Mouse (Mus musculus) lung, postnatal 0 days (tissue): Measurements from ENCODE around the gene Gpr83. TPM values are rescaled to one million over a fixed set of nuclear protein-coding genes. Genes with fewer than 3 reads are reported as not detected.

Source experiments
- ATAC-seq: fragments of 200-750 bp; cut with Nextera tagmentation; 2 replicates; pipeline ENCODE4 v1.8.0; 2017; ENCODE audit warnings: moderate library complexity
- DNase-seq: peaks from one replicate; pipeline ENCODE4 v3.0.0-alpha.2; 2016; ENCODE audit warnings: low spot score
- H3K27ac ChIP-seq: fragments of 300-500 bp; sonication (generic); 2 replicates; pipeline ENCODE4 v1.5.1; 2014; ENCODE audit warnings: antibody characterized with exemption, mild to moderate bottlenecking, low read length, mixed read lengths
- H3K27me3 ChIP-seq: fragments of 300-500 bp; sonication (generic); replicated peaks from 2 replicates; pipeline ENCODE4 v1.6.1; 2014; ENCODE audit warnings: low read length, mixed read lengths; ENCODE audit not compliant: insufficient read depth
- H3K36me3 ChIP-seq: fragments of 300-500 bp; sonication (generic); 2 replicates; pipeline ENCODE4 v1.6.1; 2014; ENCODE audit warnings: low read length, mixed read lengths; ENCODE audit not compliant: insufficient read depth
- H3K4me1 ChIP-seq: fragments of 300-500 bp; sonication (generic); 2 replicates; pipeline ENCODE4 v1.6.1; 2014; ENCODE audit warnings: antibody characterized with exemption, low read depth, low read length, mixed read lengths; ENCODE audit not compliant: insufficient read depth
- H3K4me2 ChIP-seq: fragments of 300-500 bp; sonication (generic); replicated peaks from 2 replicates; pipeline ENCODE4 v1.6.1; 2014; ENCODE audit warnings: low read depth, mild to moderate bottlenecking, low read length, moderate library complexity, mixed read lengths
- H3K4me3 ChIP-seq: fragments of 300-500 bp; sonication (generic); 2 replicates; pipeline ENCODE4 v1.5.1; 2014; ENCODE audit warnings: low read depth, low read length
- H3K9ac ChIP-seq: fragments of 300-500 bp; sonication (generic); replicated peaks from 2 replicates; pipeline ENCODE4 v1.6.1; 2014; ENCODE audit warnings: low read depth, mild to moderate bottlenecking
- H3K9me3 ChIP-seq: fragments of 300-500 bp; sonication (generic); 2 replicates; pipeline ENCODE4 v1.6.1; 2016; ENCODE audit warnings: low read length, mixed read lengths
- CTCF ChIP-seq: IDR thresholded peaks from 2 replicates; pipeline ENCODE4 v1.5.1; 2016; ENCODE audit warnings: antibody characterized with exemption, mild to moderate bottlenecking
- EP300 ChIP-seq: IDR thresholded peaks from 2 replicates; pipeline ENCODE4 v1.6.1; 2016; ENCODE audit warnings: antibody characterized with exemption, mild to moderate bottlenecking, control low read depth
- WGBS: fragments of 180-500 bp; shearing (Covaris S2); extraction: QIAGEN DNeasy Blood & Tissue Kit; methylation state at CpG from one replicate; pipeline ENCODE4 v1.1.7; 2014; 5-methylcytosine and 5-hydroxymethylcytosine counted together
- polyA plus RNA-seq: library from polyadenylated mRNA; unstranded; fragments of >200 nt; fragmentation: Nextera tagmentation; extraction: Ambion mirVana; gene quantifications from 2 replicates; pipeline ENCODE4 v1.2.1, GENCODE M21; 2015

Gpr83 gene
- polyA plus RNA-seq, 1 experiment from 2014 or later, result 0.05 TPM

GRCm38 (mm10) chr9:14918825-14919668, 59.0 kb downstream of the Gpr83 start:
- no peaks in the 10 kb centered on the region for H3K36me3 ChIP-seq
- 50% methylated on average over 5 of the region's 5 CpGs for WGBS
- TF ChIP-seq EP300 (no peak), CTCF (no peak)
- H3K27me3 ChIP-seq, result no peaks in the 10 kb centered on the region
- ATAC-seq (no peak), DNase-seq (no peak)
- no peak overlapping the region for H3K9ac ChIP-seq
- H3K4me2 ChIP-seq, result no peak overlapping the region
- no peaks in the 10 kb centered on the region for H3K4me1 ChIP-seq
- no peak overlapping the region for H3K27ac ChIP-seq
- H3K9me3 ChIP-seq, result no peaks in the 10 kb centered on the region
- no peak overlapping the region for H3K4me3 ChIP-seq

Other genes with a start within 250 kb of the Gpr83 start
- 12.9 and 14.3 TPM in 2 replicates for gene Amotl1, start 215.2 kb upstream of the Gpr83 start, polyA plus RNA-seq
- gene Piwil4, start 119.5 kb upstream of the Gpr83 start, polyA plus RNA-seq, result 9.1 and 9.8 TPM in 2 replicates
- gene Fut4, start 107.8 kb upstream of the Gpr83 start, polyA plus RNA-seq, result 6.1 and 7.8 TPM in 2 replicates
- gene 1700012B09Rik, start 89.2 kb upstream of the Gpr83 start, polyA plus RNA-seq, result 11.9 and 12.5 TPM in 2 replicates
- gene Mre11a, start 75.6 kb upstream of the Gpr83 start, polyA plus RNA-seq, result 4.7 and 8.1 TPM in 2 replicates
- 19.7 and 21.4 TPM in 2 replicates for gene Ankrd49, start 75.4 kb upstream of the Gpr83 start, polyA plus RNA-seq
- gene Izumo1r, start 43.7 kb downstream of the Gpr83 start, polyA plus RNA-seq, result 0.23 TPM in 1 of 2 replicates, not detected in the other
- 19.7 and 20.0 TPM in 2 replicates for gene Panx1, start 185.3 kb downstream of the Gpr83 start, polyA plus RNA-seq